Comparison of ENCODE assay signal across 29 mouse cellular contexts in the genomic region with DNA sequence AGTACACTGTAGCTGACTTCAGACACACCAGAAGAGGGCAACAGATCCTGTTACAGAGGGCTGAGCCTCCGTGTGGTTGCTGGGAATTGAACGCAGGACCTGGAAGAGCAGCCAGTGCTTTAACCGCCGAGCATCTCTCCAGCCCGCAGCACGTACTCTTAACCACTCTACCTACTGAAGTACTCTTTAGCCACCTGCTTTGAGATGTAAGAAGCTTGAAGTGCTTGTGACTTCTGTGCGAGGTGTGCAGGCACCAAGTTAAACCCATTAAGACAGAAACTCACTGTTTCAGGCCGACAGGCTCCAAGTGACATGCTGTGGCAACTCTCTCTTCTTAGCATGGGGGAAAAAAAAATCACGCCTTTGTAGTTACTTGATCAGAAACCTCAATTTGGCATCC. TPM values are rescaled to one million over a fixed set of nuclear protein-coding genes. Genes with fewer than 3 reads are reported as not detected.
DNase-seq lines count a peak whose midpoint lies in the region; ATAC-seq lines count a peak whose summit lies in the region.
"Had no signal": no experiment of that assay in that cellular context is flagged by ENCODE, and none has a peak within 500 bp of the region (broad histone marks: within the 10 kb centered on the region; RNA-seq: fewer than 3 reads in every experiment).

No protein-coding gene starts in this region.

- H3K9me3 ChIP-seq in midbrain, embryonic 13.5 days, result no peaks in the 10 kb centered on the region
- H3K9me3 ChIP-seq in midbrain, embryonic 16.5 days (replicated peaks; ENCODE audit: control insufficient read depth, low read length, poor library complexity, severe bottlenecking), result no peaks in the 10 kb centered on the region
- H3K9me3 ChIP-seq in lung, embryonic 16.5 days (ENCODE audit: control insufficient read depth, low read length), result no peaks in the 10 kb centered on the region
- H3K9me3 ChIP-seq: embryonic facial prominence, embryonic 12.5 days; embryonic facial prominence, embryonic 15.5 days; heart, embryonic 12.5 days; heart, embryonic 15.5 days; hindbrain, embryonic 10.5 days; hindbrain, embryonic 13.5 days had no signal

- 0 out of 2 replicates have a peak, but pooled peaks have one; percentile 12 for ATAC-seq in midbrain, embryonic 13.5 days
- ATAC-seq in midbrain, embryonic 16.5 days, result no peak
- peak; percentile 89 for ATAC-seq in lung, embryonic 16.5 days (ENCODE audit: low read depth)
- ATAC-seq: activated CD4-positive, CD25-positive, alpha-beta regulatory T cell, adult 4 months; CD4-positive, CD25-positive, alpha-beta regulatory T cell, adult 4 months; forebrain, embryonic 14.5 days; forebrain, postnatal 0 days had no signal

- H3K27ac ChIP-seq in midbrain, embryonic 13.5 days, result no peak overlapping the region
- H3K27ac ChIP-seq in midbrain, embryonic 16.5 days (ENCODE audit: low read length), result no peak overlapping the region
- H3K27ac ChIP-seq in lung, embryonic 16.5 days (ENCODE audit: low read length), result no peak overlapping the region
- H3K27ac ChIP-seq: embryonic facial prominence, embryonic 12.5 days; embryonic facial prominence, embryonic 15.5 days; gastrocnemius, adult 2 months; heart, embryonic 15.5 days; hindbrain, embryonic 10.5 days; hindbrain, embryonic 13.5 days had no signal

- peaks cover 81% of the 10 kb centered on the region for H3K36me3 ChIP-seq in midbrain, embryonic 13.5 days
- peaks cover 35% of the 10 kb centered on the region for H3K36me3 ChIP-seq in midbrain, embryonic 16.5 days (ENCODE audit: control insufficient read depth, insufficient read depth, low read length)
- H3K36me3 ChIP-seq in lung, embryonic 16.5 days (ENCODE audit: control insufficient read depth, insufficient read depth, low read length), result peaks cover 50% of the 10 kb centered on the region

- DNase-seq in lung, adult 18-20 months, result peak; percentile 16 to 37
- DNase-seq in lung, postnatal 10 days, result no peak
- peak; percentile 46 for DNase-seq in lung, postnatal 36 days
- DNase-seq in embryo, embryonic 11 days, result no peak
- DNase-seq in ovary, postnatal 14 days (ENCODE audit: low spot score), result no peak
- DNase-seq: adrenal gland, adult 8-10 months; adrenal gland, postnatal 25 days; cerebellum, adult 11-12 months; cerebellum, adult 8-10 months; cerebellum, postnatal 10 days; cerebellum, postnatal 36 days; forebrain, postnatal 0 days; gastrocnemius, adult 2 months; gastrocnemius, postnatal 14 days; heart, adult 11 months; heart, postnatal 10 days; heart, postnatal 36 days had no signal

- H3K4me2 ChIP-seq in midbrain, embryonic 13.5 days (replicated peaks), result no peak overlapping the region
- no peak overlapping the region for H3K4me2 ChIP-seq in midbrain, embryonic 16.5 days (ENCODE audit: low read length)
- H3K4me2 ChIP-seq in lung, embryonic 16.5 days (ENCODE audit: low read depth, low read length), result no peak overlapping the region
- H3K4me2 ChIP-seq: embryonic facial prominence, embryonic 12.5 days; embryonic facial prominence, embryonic 15.5 days; heart, embryonic 12.5 days; heart, embryonic 15.5 days; hindbrain, embryonic 13.5 days had no signal

- no peaks in the 10 kb centered on the region for H3K27me3 ChIP-seq in midbrain, embryonic 13.5 days
- no peaks in the 10 kb centered on the region for H3K27me3 ChIP-seq in midbrain, embryonic 16.5 days (ENCODE audit: control insufficient read depth, insufficient read depth, low read depth, low read length)
- H3K27me3 ChIP-seq in lung, embryonic 16.5 days (ENCODE audit: control insufficient read depth, insufficient read depth, low read depth, low read length), result no peaks in the 10 kb centered on the region
- H3K27me3 ChIP-seq: embryonic facial prominence, embryonic 12.5 days; embryonic facial prominence, embryonic 15.5 days; heart, embryonic 12.5 days; heart, embryonic 15.5 days; hindbrain, embryonic 13.5 days had no signal

- no peak overlapping the region for H3K4me3 ChIP-seq in midbrain, embryonic 13.5 days (replicated peaks)
- no peak overlapping the region for H3K4me3 ChIP-seq in midbrain, embryonic 16.5 days (ENCODE audit: low read depth, low read length)
- no peak overlapping the region for H3K4me3 ChIP-seq in lung, embryonic 16.5 days (ENCODE audit: low read length)
- H3K4me3 ChIP-seq: embryonic facial prominence, embryonic 12.5 days; embryonic facial prominence, embryonic 15.5 days; gastrocnemius, adult 2 months; heart, embryonic 12.5 days; heart, embryonic 15.5 days; hindbrain, embryonic 10.5 days; hindbrain, embryonic 13.5 days had no signal

- no peak overlapping the region for H3K9ac ChIP-seq in midbrain, embryonic 13.5 days (replicated peaks)
- H3K9ac ChIP-seq in midbrain, embryonic 16.5 days (ENCODE audit: low read depth, low read length), result no peak overlapping the region
- no peak overlapping the region for H3K9ac ChIP-seq in lung, embryonic 16.5 days (ENCODE audit: low read length)
- H3K9ac ChIP-seq: embryonic facial prominence, embryonic 12.5 days; embryonic facial prominence, embryonic 15.5 days; forebrain, postnatal 0 days; heart, embryonic 12.5 days; heart, embryonic 15.5 days; hindbrain, embryonic 13.5 days had no signal

- peaks cover 11% of the 10 kb centered on the region for H3K4me1 ChIP-seq in midbrain, embryonic 13.5 days (replicated peaks)
- peaks cover 4% of the 10 kb centered on the region for H3K4me1 ChIP-seq in midbrain, embryonic 16.5 days (ENCODE audit: control insufficient read depth, insufficient read depth, low read length)
- H3K4me1 ChIP-seq in lung, embryonic 16.5 days (replicated peaks; ENCODE audit: control insufficient read depth, insufficient read depth, low read length), result no peaks in the 10 kb centered on the region
- H3K4me1 ChIP-seq: embryonic facial prominence, embryonic 12.5 days; embryonic facial prominence, embryonic 15.5 days; heart, embryonic 12.5 days had no signal

- WGBS in midbrain, embryonic 13.5 days, result 87% methylated on average over 9 of the region's 9 CpGs
- WGBS in midbrain, embryonic 16.5 days, result 80% methylated on average over 9 of the region's 9 CpGs
- WGBS in lung, embryonic 16.5 days, result 67% methylated on average over 9 of the region's 9 CpGs

RNA-seq across cellular contexts. Expression of a gene that starts 9.8 kb away (rescaled TPM):
- 242 and 243 TPM in 2 replicates for polyA plus RNA-seq in midbrain, embryonic 13.5 days (2015; fragmentation: Nextera tagmentation; extraction: Ambion mirVana)
- polyA plus RNA-seq in midbrain, embryonic 16.5 days (2015; fragmentation: Nextera tagmentation; extraction: Ambion mirVana), result 140 and 167 TPM in 2 replicates
- polyA plus RNA-seq in lung, embryonic 16.5 days (2015; fragmentation: Nextera tagmentation; extraction: Ambion mirVana), result 103 and 108 TPM in 2 replicates

RNA-seq across cellular contexts. Expression of a gene that starts 9.9 kb away (rescaled TPM):
- polyA plus RNA-seq in midbrain, embryonic 13.5 days (2015; fragmentation: Nextera tagmentation; extraction: Ambion mirVana), result 1.3 TPM in 2 replicates
- 0.77 and 0.80 TPM in 2 replicates for polyA plus RNA-seq in midbrain, embryonic 16.5 days (2015; fragmentation: Nextera tagmentation; extraction: Ambion mirVana)
- 2.8 and 3.7 TPM in 2 replicates for polyA plus RNA-seq in lung, embryonic 16.5 days (2015; fragmentation: Nextera tagmentation; extraction: Ambion mirVana)

RNA-seq across cellular contexts. Expression of a gene that starts 34.1 kb away (rescaled TPM):
- polyA plus RNA-seq in midbrain, embryonic 13.5 days (2015; fragmentation: Nextera tagmentation; extraction: Ambion mirVana), result 51.7 and 55.5 TPM in 2 replicates
- 61.2 and 63.0 TPM in 2 replicates for polyA plus RNA-seq in midbrain, embryonic 16.5 days (2015; fragmentation: Nextera tagmentation; extraction: Ambion mirVana)
- polyA plus RNA-seq in lung, embryonic 16.5 days (2015; fragmentation: Nextera tagmentation; extraction: Ambion mirVana), result 16.5 and 18.3 TPM in 2 replicates

RNA-seq across cellular contexts. Expression of a gene that starts 45.8 kb away (rescaled TPM):
- 1.0 and 1.3 TPM in 2 replicates for polyA plus RNA-seq in midbrain, embryonic 13.5 days (2015; fragmentation: Nextera tagmentation; extraction: Ambion mirVana)
- polyA plus RNA-seq in midbrain, embryonic 16.5 days (2015; fragmentation: Nextera tagmentation; extraction: Ambion mirVana), result 0.50 TPM in 2 replicates
- polyA plus RNA-seq in lung, embryonic 16.5 days (2015; fragmentation: Nextera tagmentation; extraction: Ambion mirVana), result 1.1 TPM in 2 replicates
- polyA plus RNA-seq: activated CD4-positive, CD25-positive, alpha-beta regulatory T cell, adult 4 months had no signal

Comparison
In these comparisons a context has a peak if more than half of its experiments do, and no peak if none do; other contexts are left out.
1. DNase-seq: peak in lung, adult 18-20 months (2 of 2) and lung, postnatal 36 days (single experiment); none in lung, postnatal 10 days (single experiment), embryo, embryonic 11 days (single experiment) and ovary, postnatal 14 days (single experiment).